Mouse (Mus musculus) testis, postnatal 10 days (tissue): ENCODE measurements at regions not wholly inside any gene's neighbourhood (a gene's known extent, or its start where the extent isn't known, plus 50 kb on each side); places are given as distances from the start of the nearest gene placed in this dataset.

Experiments used
- DNase-seq: peaks from one replicate; pipeline ENCODE4 v3.0.0; 2021; ENCODE audit warnings: low spot score

- DNase-seq: no peak
These were observed 252.7 kb upstream of the Dnajc24 start for GRCm38 (mm10) chr2:106256012-106256411.

- DNase-seq: no peak
These were observed 231.0 kb upstream of the Dnajc24 start for GRCm38 (mm10) chr2:106234358-106234757.

GRCm38 (mm10) chr2:106231136-106231535 is 227.8 kb upstream of the Dnajc24 start:
- no peak for DNase-seq

- DNase-seq: no peak
These were observed 226.7 kb upstream of the Dnajc24 start for GRCm38 (mm10) chr2:106230021-106230420.

GRCm38 (mm10) chr2:106228249-106228648 is 224.9 kb upstream of the Dnajc24 start:
- no peak for DNase-seq

- no peak for DNase-seq
These were observed 212.8 kb upstream of the Dnajc24 start for GRCm38 (mm10) chr2:106216169-106216568.

GRCm38 (mm10) chr2:106213740-106214139 is 210.4 kb upstream of the Dnajc24 start:
- DNase-seq: no peak

GRCm38 (mm10) chr2:106210773-106211172 is 207.4 kb upstream of the Dnajc24 start:
- DNase-seq: no peak

GRCm38 (mm10) chr2:106208767-106209250 is 205.5 kb upstream of the Dnajc24 start:
- DNase-seq: no peak

- no peak for DNase-seq
These were observed 196.8 kb upstream of the Dnajc24 start for GRCm38 (mm10) chr2:106200130-106200529.

- no peak for DNase-seq
These were observed 191.8 kb upstream of the Dnajc24 start for GRCm38 (mm10) chr2:106195170-106195569.

GRCm38 (mm10) chr2:106194369-106195023 is 191.1 kb upstream of the Dnajc24 start:
- peak; percentile 87 for DNase-seq

- no peak for DNase-seq
These were observed 190.6 kb upstream of the Dnajc24 start for GRCm38 (mm10) chr2:106193889-106194347.

- no peak for DNase-seq
These were observed 187.4 kb upstream of the Dnajc24 start for GRCm38 (mm10) chr2:106190579-106191322.

GRCm38 (mm10) chr2:106183651-106184050 is 180.3 kb upstream of the Dnajc24 start:
- no peak for DNase-seq

GRCm38 (mm10) chr2:106182051-106182450 is 178.7 kb upstream of the Dnajc24 start:
- no peak for DNase-seq

GRCm38 (mm10) chr2:106162681-106163080 is 159.3 kb upstream of the Dnajc24 start:
- no peak for DNase-seq

GRCm38 (mm10) chr2:106161877-106162276 is 158.5 kb upstream of the Dnajc24 start:
- DNase-seq: no peak

- no peak for DNase-seq
These were observed 146.4 kb upstream of the Dnajc24 start for GRCm38 (mm10) chr2:106149701-106150100.

- no peak for DNase-seq
These were observed 137.6 kb upstream of the Dnajc24 start for GRCm38 (mm10) chr2:106140931-106141330.

GRCm38 (mm10) chr2:106101002-106101401 is 97.7 kb upstream of the Dnajc24 start:
- no peak for DNase-seq

- no peak for DNase-seq
These were observed 82.8 kb upstream of the Dnajc24 start for GRCm38 (mm10) chr2:106086121-106086520.
